8 mouse cellular contexts compared by ENCODE assay signal in genomic region chrX:136993641-136994040, GRCm38 (mm10). TPM values are rescaled to one million over a fixed set of nuclear protein-coding genes. Genes with fewer than 3 reads are reported as not detected.
DNase-seq lines count a peak whose midpoint lies in the region; ATAC-seq and TF ChIP-seq lines count a peak whose summit lies in the region.

No protein-coding gene starts in this region.

- no peak overlapping the region for H3K27ac ChIP-seq in kidney, embryonic 15.5 days
- no peak overlapping the region for H3K27ac ChIP-seq in kidney, adult 2 months (ENCODE audit: insufficient read depth, low read depth, low read length)
- peak overlapping the region; percentile 90 for H3K27ac ChIP-seq in forebrain, embryonic 14.5 days (ENCODE audit: low read depth, low read length)
- peak overlapping the region; percentile 89 for H3K27ac ChIP-seq in midbrain, embryonic 13.5 days

- no peaks in the 10 kb centered on the region for H3K9me3 ChIP-seq in kidney, embryonic 15.5 days (replicated peaks)
- no peaks in the 10 kb centered on the region for H3K9me3 ChIP-seq in forebrain, embryonic 14.5 days (replicated peaks; ENCODE audit: control insufficient read depth, low read length)
- no peaks in the 10 kb centered on the region for H3K9me3 ChIP-seq in midbrain, embryonic 13.5 days

- WGBS in kidney, embryonic 15.5 days, result 28% methylated on average over 14 of the region's 14 CpGs
- WGBS in kidney, adult 2 months, result 32% methylated on average over 14 of the region's 14 CpGs
- WGBS in forebrain, embryonic 14.5 days, result 32% methylated on average over 14 of the region's 14 CpGs
- 13% methylated on average over 14 of the region's 14 CpGs for WGBS in midbrain, embryonic 13.5 days

- no peak for TF ChIP-seq CTCF in kidney, adult 2 months (conservative IDR thresholded peaks at IDR 0.05; ENCODE audit: insufficient read depth, insufficient read length, low read depth, low read length)

- peak overlapping the region; percentile 68 for H3K4me2 ChIP-seq in kidney, embryonic 15.5 days
- peak overlapping the region; percentile 48 for H3K4me2 ChIP-seq in forebrain, embryonic 14.5 days (ENCODE audit: low read length)
- peak overlapping the region; percentile 58 for H3K4me2 ChIP-seq in midbrain, embryonic 13.5 days (replicated peaks)

- no peaks in the 10 kb centered on the region for H3K4me1 ChIP-seq in kidney, embryonic 15.5 days
- no peaks in the 10 kb centered on the region for H3K4me1 ChIP-seq in kidney, adult 2 months (ENCODE audit: control insufficient read depth, insufficient read depth, low read length)
- H3K4me1 ChIP-seq in forebrain, embryonic 14.5 days (ENCODE audit: control insufficient read depth, insufficient read depth, low read length), result no peaks in the 10 kb centered on the region; the same call in 1 of the 2 replicates
- H3K4me1 ChIP-seq in midbrain, embryonic 13.5 days (replicated peaks), result peaks cover 20% of the 10 kb centered on the region

- no peak for ATAC-seq in kidney, embryonic 15.5 days (replicated peaks; ENCODE audit: low FRiP score)
- peak; percentile 24; the same call in 1 of the 2 replicates for ATAC-seq in forebrain, embryonic 14.5 days
- ATAC-seq in midbrain, embryonic 13.5 days, result no peak
- ATAC-seq in erythroblast, adult 5-6 weeks (replicated peaks; ENCODE audit: low FRiP score, poor library complexity, severe bottlenecking), result no peak
- no peak for ATAC-seq in megakaryocyte-erythroid progenitor cell, adult 5-6 weeks (replicated peaks; ENCODE audit: low FRiP score, low TSS enrichment, poor library complexity, severe bottlenecking)

- no peak for TF ChIP-seq POLR2A in kidney, adult 2 months (IDR thresholded peaks at IDR 0.05; ENCODE audit: low read depth, low read length)

- H3K4me3 ChIP-seq in kidney, embryonic 15.5 days (replicated peaks), result peak overlapping the region; percentile 47
- no peak overlapping the region for H3K4me3 ChIP-seq in kidney, adult 2 months (ENCODE audit: insufficient read depth, low read depth, low read length)
- H3K4me3 ChIP-seq in forebrain, embryonic 14.5 days (ENCODE audit: low read depth, low read length), result peak overlapping the region; percentile 45
- H3K4me3 ChIP-seq in midbrain, embryonic 13.5 days (replicated peaks), result peak overlapping the region; percentile 50

- H3K9ac ChIP-seq in kidney, embryonic 15.5 days, result no peak overlapping the region
- H3K9ac ChIP-seq in forebrain, embryonic 14.5 days (ENCODE audit: low read length), result peak overlapping the region; percentile 68
- H3K9ac ChIP-seq in midbrain, embryonic 13.5 days (replicated peaks), result peak overlapping the region; percentile 72

- DNase-seq in kidney, adult 2 months, result no peak
- DNase-seq in R1 (ENCODE audit: low read depth, low spot score), result peak; percentile 3
- DNase-seq in forebrain, embryonic 14.5 days (ENCODE audit: low spot score), result peak; percentile 51
- no peak for DNase-seq in urinary bladder, postnatal 36 days (ENCODE audit: low spot score in 2 of 2)

- H3K27me3 ChIP-seq in kidney, embryonic 15.5 days, result peaks cover 57% of the 10 kb centered on the region
- no peaks in the 10 kb centered on the region for H3K27me3 ChIP-seq in kidney, adult 2 months (replicated peaks; ENCODE audit: control insufficient read depth, insufficient read depth, low read length)
- H3K27me3 ChIP-seq in forebrain, embryonic 14.5 days (replicated peaks; ENCODE audit: control insufficient read depth, insufficient read depth, low read length), result no peaks in the 10 kb centered on the region
- H3K27me3 ChIP-seq in midbrain, embryonic 13.5 days, result no peaks in the 10 kb centered on the region; the same call in 1 of the 2 replicates

- H3K36me3 ChIP-seq in kidney, embryonic 15.5 days, result no peaks in the 10 kb centered on the region
- H3K36me3 ChIP-seq in kidney, adult 2 months (ENCODE audit: control insufficient read depth, insufficient read depth, low read length), result no peaks in the 10 kb centered on the region
- peaks cover 8% of the 10 kb centered on the region; the same call in 1 of the 2 replicates for H3K36me3 ChIP-seq in forebrain, embryonic 14.5 days (ENCODE audit: control insufficient read depth, insufficient read depth, low read length)
- H3K36me3 ChIP-seq in midbrain, embryonic 13.5 days, result no peaks in the 10 kb centered on the region

RNA-seq across cellular contexts. Expression of gene Zcchc18, which starts 0.7 kb away (rescaled TPM):
- 23.4 and 27.9 TPM in 2 replicates for polyA plus RNA-seq in kidney, embryonic 15.5 days (2015; fragmentation: Nextera tagmentation; extraction: Ambion mirVana)
- polyA plus RNA-seq in kidney, adult 2 months (2012; rRNA removed), result 0.30 and 0.92 TPM in 2 replicates
- 281 and 313 TPM in 2 replicates for polyA plus RNA-seq in forebrain, embryonic 14.5 days (2014; fragmentation: Nextera tagmentation; extraction: Ambion mirVana)
- polyA plus RNA-seq in midbrain, embryonic 13.5 days (2015; fragmentation: Nextera tagmentation; extraction: Ambion mirVana), result 234 and 245 TPM in 2 replicates
- 0.77 TPM in 1 of 2 replicates, not detected in the other for total RNA-seq in erythroblast, adult 5-6 weeks (2015; ENCODE audit: low replicate concordance)
- 0.28 TPM in 1 of 2 replicates, not detected in the other for total RNA-seq in erythroblast, adult 5-6 weeks (2017; ENCODE audit: low replicate concordance)
- not detected in 2 replicates for total RNA-seq in megakaryocyte-erythroid progenitor cell, adult 5-6 weeks (2014; fragmentation: Nextera tagmentation)
- not detected in 2 replicates for total RNA-seq in megakaryocyte-erythroid progenitor cell, adult 5-6 weeks (2017)

RNA-seq across cellular contexts. Expression of gene Tmsb15b1, which starts 17.0 kb away (rescaled TPM):
- polyA plus RNA-seq in kidney, embryonic 15.5 days (2015; fragmentation: Nextera tagmentation; extraction: Ambion mirVana), result 23.3 and 27.1 TPM in 2 replicates
- polyA plus RNA-seq in kidney, adult 2 months (2012; rRNA removed), result 0.83 and 1.0 TPM in 2 replicates
- 51.4 and 61.0 TPM in 2 replicates for polyA plus RNA-seq in forebrain, embryonic 14.5 days (2014; fragmentation: Nextera tagmentation; extraction: Ambion mirVana)
- polyA plus RNA-seq in midbrain, embryonic 13.5 days (2015; fragmentation: Nextera tagmentation; extraction: Ambion mirVana), result 32.7 and 36.1 TPM in 2 replicates
- total RNA-seq in erythroblast, adult 5-6 weeks (2015; ENCODE audit: low replicate concordance), result not detected in 2 replicates
- total RNA-seq in erythroblast, adult 5-6 weeks (2017; ENCODE audit: low replicate concordance), result 1.7 TPM in 1 of 2 replicates, not detected in the other
- total RNA-seq in megakaryocyte-erythroid progenitor cell, adult 5-6 weeks (2014; fragmentation: Nextera tagmentation), result 4.0 TPM in 1 of 2 replicates, not detected in the other
- 7.0 and 13.2 TPM in 2 replicates for total RNA-seq in megakaryocyte-erythroid progenitor cell, adult 5-6 weeks (2017)

RNA-seq across cellular contexts. Expression of gene Tmsb15l, which starts 17.0 kb away (rescaled TPM):
- polyA plus RNA-seq in kidney, embryonic 15.5 days (2015; fragmentation: Nextera tagmentation; extraction: Ambion mirVana), result 1.8 and 2.4 TPM in 2 replicates
- 1.2 and 2.0 TPM in 2 replicates for polyA plus RNA-seq in kidney, adult 2 months (2012; rRNA removed)
- 10.8 and 11.9 TPM in 2 replicates for polyA plus RNA-seq in forebrain, embryonic 14.5 days (2014; fragmentation: Nextera tagmentation; extraction: Ambion mirVana)
- polyA plus RNA-seq in midbrain, embryonic 13.5 days (2015; fragmentation: Nextera tagmentation; extraction: Ambion mirVana), result 6.8 and 11.3 TPM in 2 replicates
- total RNA-seq in erythroblast, adult 5-6 weeks (2015; ENCODE audit: low replicate concordance), result not detected in 2 replicates
- total RNA-seq in erythroblast, adult 5-6 weeks (2017; ENCODE audit: low replicate concordance), result 3.8 TPM in 1 of 2 replicates, not detected in the other
- 1.2 and 3.9 TPM in 2 replicates for total RNA-seq in megakaryocyte-erythroid progenitor cell, adult 5-6 weeks (2014; fragmentation: Nextera tagmentation)
- total RNA-seq in megakaryocyte-erythroid progenitor cell, adult 5-6 weeks (2017), result 1.6 TPM in 1 of 2 replicates, not detected in the other

RNA-seq across cellular contexts. Expression of gene Tmsb15b2, which starts 18.3 kb away (rescaled TPM):
- 37.5 and 45.9 TPM in 2 replicates for polyA plus RNA-seq in kidney, embryonic 15.5 days (2015; fragmentation: Nextera tagmentation; extraction: Ambion mirVana)
- 0.44 and 0.57 TPM in 2 replicates for polyA plus RNA-seq in kidney, adult 2 months (2012; rRNA removed)
- 109 and 117 TPM in 2 replicates for polyA plus RNA-seq in forebrain, embryonic 14.5 days (2014; fragmentation: Nextera tagmentation; extraction: Ambion mirVana)
- 84.4 and 99.7 TPM in 2 replicates for polyA plus RNA-seq in midbrain, embryonic 13.5 days (2015; fragmentation: Nextera tagmentation; extraction: Ambion mirVana)
- total RNA-seq in erythroblast, adult 5-6 weeks (2015; ENCODE audit: low replicate concordance), result not detected in 2 replicates
- total RNA-seq in erythroblast, adult 5-6 weeks (2017; ENCODE audit: low replicate concordance), result not detected in 2 replicates
- total RNA-seq in megakaryocyte-erythroid progenitor cell, adult 5-6 weeks (2014; fragmentation: Nextera tagmentation), result not detected in 2 replicates
- total RNA-seq in megakaryocyte-erythroid progenitor cell, adult 5-6 weeks (2017), result 7.2 TPM in 1 of 2 replicates, not detected in the other

RNA-seq across cellular contexts. Expression of gene Slc25a53, which starts 44.5 kb away (rescaled TPM):
- 8.6 and 10.6 TPM in 2 replicates for polyA plus RNA-seq in kidney, embryonic 15.5 days (2015; fragmentation: Nextera tagmentation; extraction: Ambion mirVana)
- polyA plus RNA-seq in kidney, adult 2 months (2012; rRNA removed), result 2.2 and 2.4 TPM in 2 replicates
- polyA plus RNA-seq in forebrain, embryonic 14.5 days (2014; fragmentation: Nextera tagmentation; extraction: Ambion mirVana), result 18.1 and 20.9 TPM in 2 replicates
- 14.7 and 16.9 TPM in 2 replicates for polyA plus RNA-seq in midbrain, embryonic 13.5 days (2015; fragmentation: Nextera tagmentation; extraction: Ambion mirVana)
- 3.8 and 4.6 TPM in 2 replicates for total RNA-seq in erythroblast, adult 5-6 weeks (2015; ENCODE audit: low replicate concordance)
- total RNA-seq in erythroblast, adult 5-6 weeks (2017; ENCODE audit: low replicate concordance), result 1.8 and 7.8 TPM in 2 replicates
- 3.6 and 8.8 TPM in 2 replicates for total RNA-seq in megakaryocyte-erythroid progenitor cell, adult 5-6 weeks (2014; fragmentation: Nextera tagmentation)
- 5.9 and 6.0 TPM in 2 replicates for total RNA-seq in megakaryocyte-erythroid progenitor cell, adult 5-6 weeks (2017)

Comparison
In these comparisons a context has a peak if more than half of its experiments do, and no peak if none do; other contexts are left out.
1. RNA of gene Zcchc18, which starts 0.7 kb away (polyA plus RNA-seq): 281 to 313 TPM in forebrain, embryonic 14.5 days, 234 to 245 TPM in midbrain, embryonic 13.5 days and 23.4 to 27.9 TPM in kidney, embryonic 15.5 days; 0.30 to 0.92 TPM in kidney, adult 2 months; every median in the first group is over 10 times any median in the second.
2. RNA of gene Tmsb15b1, which starts 17.0 kb away (polyA plus RNA-seq): 51.4 to 61.0 TPM in forebrain, embryonic 14.5 days, 32.7 to 36.1 TPM in midbrain, embryonic 13.5 days and 23.3 to 27.1 TPM in kidney, embryonic 15.5 days; 0.83 to 1.0 TPM in kidney, adult 2 months; every median in the first group is over 10 times any median in the second.
3. H3K27ac ChIP-seq: peak in forebrain, embryonic 14.5 days (single experiment) and midbrain, embryonic 13.5 days (single experiment); none in kidney, embryonic 15.5 days (single experiment) and kidney, adult 2 months (single experiment).
4. DNase-seq: peak in R1 (single experiment) and forebrain, embryonic 14.5 days (single experiment); none in kidney, adult 2 months (single experiment) and urinary bladder, postnatal 36 days (0 of 2).
5. Peak in every context shown above with its lines, with median percentiles within 50 percentile points of each other: H3K4me2 ChIP-seq.